Mouse (Mus musculus): ENCODE results near the gene Hist1h2bc. TPM values are rescaled to one million over a fixed set of nuclear protein-coding genes. Genes with fewer than 3 reads are reported as not detected.
"Not testable (repeated sequence)": the region's sequence is repeated elsewhere in the genome, so short reads cannot be mapped to it uniquely, and the experiment has no call there.

Gene Hist1h2bc
- polyA plus RNA-seq, 1 experiment = 55.6 TPM

DNA sequence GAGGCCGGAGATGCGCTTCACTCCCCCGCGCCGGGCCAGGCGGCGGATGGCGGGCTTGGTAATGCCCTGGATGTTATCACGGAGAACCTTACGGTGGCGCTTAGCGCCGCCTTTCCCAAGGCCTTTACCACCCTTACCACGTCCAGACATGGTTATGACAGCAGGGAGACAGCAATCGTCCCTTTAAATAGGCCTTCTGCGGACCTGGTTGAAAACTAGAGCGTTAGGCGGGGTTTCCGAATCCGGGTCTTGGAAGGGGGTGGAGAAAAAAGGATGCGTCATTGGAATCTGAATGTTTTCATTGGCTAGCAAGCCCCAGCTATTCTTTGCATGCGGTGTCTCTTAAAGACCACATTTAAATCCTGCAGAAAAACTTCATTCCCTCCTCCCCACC is 14.3 kb downstream of the Hist1h2bc start, which contains the start of gene Hist1h4c:
Hist1h4c (minus strand) TSS at position 155 of the 394 bp plus-strand sequence.
- Histone ChIP-seq H3K27ac (ENCODE audit: insufficient read depth, low read length) (peak within 1 kb of the TSS; percentile 55), H3K4me3 (ENCODE audit: insufficient read depth, low read length) (peak within 1 kb of the TSS; percentile 32), H3K4me1 (ENCODE audit: control insufficient read depth, insufficient read depth, low read length) (no peaks in the 10 kb centered on the region)
- TF ChIP-seq POLR2A (IDR thresholded peaks at IDR 0.05; ENCODE audit: low read depth, low read length) (peak; percentile 100), CTCF (IDR thresholded peaks at IDR 0.05; ENCODE audit: borderline replicate concordance, insufficient read depth, low read length) (no peak)

DNA sequence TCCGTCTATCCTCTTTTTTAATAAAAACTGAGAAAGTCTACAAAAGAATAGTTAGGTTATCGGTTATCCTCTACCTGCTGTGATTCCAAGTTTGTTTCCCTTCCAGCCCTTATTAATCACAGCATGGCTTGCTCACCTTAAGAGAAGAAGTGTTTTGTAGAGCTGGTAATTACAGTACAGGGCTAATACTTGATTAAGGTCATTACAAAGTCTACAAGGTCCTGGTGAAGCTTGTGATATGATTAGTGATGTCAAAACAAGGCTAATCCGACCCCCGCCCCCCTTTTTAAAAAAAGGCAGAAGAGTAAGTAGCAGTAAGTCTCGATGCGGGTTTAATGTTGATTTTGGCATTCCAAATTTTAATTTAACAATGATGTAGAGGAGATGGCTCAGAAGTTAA is 15.0 kb downstream of the Hist1h2bc start:
- Histone ChIP-seq H3K4me3 (ENCODE audit: insufficient read depth, low read length) (no peak overlapping the region), H3K27ac (ENCODE audit: insufficient read depth, low read length) (peak overlapping the region; percentile 55; the same call in 1 of the 2 replicates), H3K4me1 (ENCODE audit: control insufficient read depth, insufficient read depth, low read length) (no peaks in the 10 kb centered on the region)
- TF ChIP-seq POLR2A (IDR thresholded peaks at IDR 0.05; ENCODE audit: low read depth, low read length) (no peak), CTCF (IDR thresholded peaks at IDR 0.05; ENCODE audit: borderline replicate concordance, insufficient read depth, low read length) (no peak)

DNA sequence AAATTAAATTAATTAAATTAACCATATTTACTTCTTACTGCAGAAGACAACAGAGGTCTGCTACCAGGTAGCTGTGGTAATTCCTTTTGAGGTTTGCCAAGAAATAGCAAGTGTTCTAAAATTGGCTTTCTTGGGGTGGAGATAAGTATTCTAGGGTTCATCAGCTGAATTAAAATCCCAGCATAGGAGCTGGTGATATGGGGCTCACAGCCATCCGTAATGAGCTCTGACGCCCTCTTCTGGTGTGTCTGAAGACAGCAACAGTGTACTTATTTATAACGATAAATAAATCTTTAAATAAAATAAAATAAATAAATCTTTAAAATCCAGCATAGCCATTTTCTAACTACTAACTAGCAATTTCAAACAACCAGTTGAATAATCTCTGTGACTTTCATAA is 15.8 kb downstream of the Hist1h2bc start:
- Histone ChIP-seq H3K4me1 (ENCODE audit: control insufficient read depth, insufficient read depth, low read length) (no peaks in the 10 kb centered on the region), H3K4me3 (ENCODE audit: insufficient read depth, low read length) (no peak overlapping the region), H3K27ac (ENCODE audit: insufficient read depth, low read length) (no peak overlapping the region)
- TF ChIP-seq CTCF (IDR thresholded peaks at IDR 0.05; ENCODE audit: borderline replicate concordance, insufficient read depth, low read length) (no peak), POLR2A (IDR thresholded peaks at IDR 0.05; ENCODE audit: low read depth, low read length) (no peak)

DNA sequence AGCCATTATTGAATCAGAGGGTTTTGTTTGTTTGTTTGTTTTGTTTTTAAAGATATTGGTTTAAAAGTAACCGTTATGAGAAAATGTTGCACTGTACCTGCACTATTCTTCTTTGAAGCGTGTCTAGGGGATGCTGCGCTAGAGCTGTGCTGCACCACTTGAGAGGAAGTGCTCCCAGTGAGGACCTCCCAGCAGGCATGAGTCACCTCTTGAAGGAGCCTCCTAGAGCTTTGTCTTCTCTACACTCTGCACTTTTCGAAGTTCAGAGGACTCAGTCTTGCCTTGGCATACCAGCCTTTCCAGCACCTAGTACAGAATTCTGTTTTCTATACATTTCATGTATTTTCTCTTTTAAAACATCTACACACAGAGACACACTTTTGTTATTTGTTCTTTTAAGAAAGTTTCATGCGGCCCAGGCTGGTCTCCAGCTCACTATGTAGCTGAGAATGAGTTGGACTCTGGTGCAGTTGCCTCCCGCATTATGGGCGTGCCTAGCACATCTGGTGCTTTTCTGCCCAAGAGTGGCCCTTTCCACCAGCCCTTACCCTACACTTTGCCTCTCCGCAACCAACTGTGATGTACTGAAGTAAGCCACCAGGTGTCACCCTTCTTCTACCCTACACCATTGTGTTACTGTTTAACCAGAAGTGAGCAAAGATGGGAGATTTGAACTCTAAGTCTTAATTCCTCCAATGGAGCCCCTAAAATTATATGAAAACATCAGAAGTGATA is 17.0 kb downstream of the Hist1h2bc start:
- H3K27ac ChIP-seq (ENCODE audit: insufficient read depth, low read length) = peak overlapping the region; percentile 37; the same call in 1 of the 2 replicates
- peak; percentile 51; the same call in 1 of the 2 replicates for TF ChIP-seq CTCF (IDR thresholded peaks at IDR 0.05; ENCODE audit: borderline replicate concordance, insufficient read depth, low read length)
- no peak for TF ChIP-seq POLR2A (IDR thresholded peaks at IDR 0.05; ENCODE audit: low read depth, low read length)
- no peak overlapping the region for H3K4me3 ChIP-seq (ENCODE audit: insufficient read depth, low read length)
- H3K4me1 ChIP-seq (ENCODE audit: control insufficient read depth, insufficient read depth, low read length) = no peaks in the 10 kb centered on the region

DNA sequence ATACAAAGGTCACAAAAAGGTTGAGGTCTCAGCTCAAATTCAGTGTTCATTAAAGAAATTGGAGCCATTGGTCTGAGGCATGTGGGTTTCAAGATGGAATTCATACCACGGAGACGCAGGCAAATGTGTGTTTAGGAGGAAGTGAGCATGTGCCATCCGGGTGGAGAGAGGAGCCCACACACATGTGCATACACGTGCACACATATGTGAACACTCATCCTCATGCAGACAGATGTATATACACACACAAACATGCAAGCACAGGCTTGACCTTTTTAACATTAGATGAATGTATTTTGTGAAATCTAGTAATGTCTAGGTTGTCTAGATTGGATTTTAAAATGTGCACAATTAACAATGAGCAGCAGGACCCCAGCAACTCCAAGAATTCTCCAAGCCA is 18.2 kb downstream of the Hist1h2bc start:
- Histone ChIP-seq H3K27ac (ENCODE audit: insufficient read depth, low read length) (no peak overlapping the region), H3K4me1 (ENCODE audit: control insufficient read depth, insufficient read depth, low read length) (no peaks in the 10 kb centered on the region), H3K4me3 (ENCODE audit: insufficient read depth, low read length) (no peak overlapping the region)
- TF ChIP-seq POLR2A (IDR thresholded peaks at IDR 0.05; ENCODE audit: low read depth, low read length) (no peak), CTCF (IDR thresholded peaks at IDR 0.05; ENCODE audit: borderline replicate concordance, insufficient read depth, low read length) (no peak)

DNA sequence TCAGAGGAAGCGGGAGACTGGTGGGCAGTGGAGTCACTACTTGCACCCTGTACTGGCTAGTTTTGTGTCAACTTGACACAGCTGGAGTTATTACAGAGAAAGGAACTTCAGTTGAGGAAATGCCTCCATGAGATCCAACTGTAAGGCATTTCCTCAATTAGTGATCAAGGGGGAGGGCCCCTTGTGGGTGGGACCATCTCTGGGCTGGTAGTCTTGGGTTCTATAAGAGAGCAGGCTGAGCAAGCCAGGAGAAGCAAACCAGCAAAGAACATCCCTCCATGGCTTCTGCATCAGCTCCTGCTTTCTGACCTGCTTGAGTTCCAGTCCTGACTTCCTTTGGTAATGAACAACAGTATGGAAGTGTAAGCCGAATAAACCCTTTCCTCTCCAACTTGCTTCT is 18.8 kb downstream of the Hist1h2bc start:
- not testable (repeated sequence) for H3K4me3 ChIP-seq (ENCODE audit: insufficient read depth, low read length); H3K4me1 ChIP-seq (ENCODE audit: control insufficient read depth, insufficient read depth, low read length); H3K27ac ChIP-seq (ENCODE audit: insufficient read depth, low read length)

DNA sequence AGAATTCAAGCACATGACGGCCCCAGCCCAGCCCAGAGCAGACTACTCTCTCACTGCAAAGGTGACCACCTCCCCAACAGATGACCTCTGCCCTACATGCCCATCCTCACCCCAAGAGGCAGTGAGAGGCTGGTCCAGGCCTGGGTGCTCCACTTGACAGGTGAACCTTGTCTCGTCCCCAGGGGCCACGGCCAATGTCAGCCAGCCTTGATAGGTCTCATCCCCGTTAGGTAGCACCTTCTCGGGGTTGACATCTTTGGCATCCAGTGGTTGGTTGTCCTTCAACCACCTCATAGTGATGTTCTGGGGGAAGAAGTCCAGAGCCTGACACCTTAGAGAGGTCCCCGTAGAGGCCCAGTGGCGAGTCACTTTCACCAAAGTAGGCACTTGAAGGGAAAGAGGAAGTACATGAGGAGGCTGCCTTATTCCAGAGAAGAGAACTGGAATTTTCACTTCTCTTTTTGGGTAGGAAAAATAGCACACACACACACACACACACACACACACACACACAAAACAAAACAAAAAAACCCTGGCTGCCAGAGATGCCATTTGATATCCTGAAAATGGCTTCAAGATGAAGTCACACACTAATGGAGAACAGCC is 21.9 kb downstream of the Hist1h2bc start:
- H3K27ac ChIP-seq (ENCODE audit: insufficient read depth, low read length) = no peak overlapping the region
- H3K4me1 ChIP-seq (ENCODE audit: control insufficient read depth, insufficient read depth, low read length) = peaks cover 4% of the 10 kb centered on the region; the same call in 1 of the 2 replicates
- TF ChIP-seq POLR2A (IDR thresholded peaks at IDR 0.05; ENCODE audit: low read depth, low read length) (no peak), CTCF (IDR thresholded peaks at IDR 0.05; ENCODE audit: borderline replicate concordance, insufficient read depth, low read length) (no peak)
- no peak overlapping the region for H3K4me3 ChIP-seq (ENCODE audit: insufficient read depth, low read length)

DNA sequence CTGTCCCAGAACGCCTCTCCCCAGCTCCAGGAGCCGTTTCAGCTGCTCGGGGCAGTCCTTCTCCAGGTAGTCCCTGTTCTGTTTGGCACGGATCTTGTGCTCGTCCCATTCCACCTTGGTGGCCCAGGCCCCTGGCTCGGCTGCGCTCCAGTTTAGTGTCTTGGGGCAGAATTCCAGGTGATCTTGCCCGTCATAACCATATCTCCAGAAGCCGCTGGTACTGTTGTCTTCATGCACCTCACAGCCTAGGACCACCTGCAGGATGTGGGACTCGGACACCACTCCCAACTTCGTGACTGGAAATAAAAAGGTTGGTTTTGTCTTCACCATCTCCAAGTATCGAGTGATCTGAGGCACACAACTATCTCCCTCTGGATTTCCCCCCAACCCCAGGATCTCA is 22.8 kb downstream of the Hist1h2bc start:
- TF ChIP-seq POLR2A (IDR thresholded peaks at IDR 0.05; ENCODE audit: low read depth, low read length) = no peak
- TF ChIP-seq CTCF (IDR thresholded peaks at IDR 0.05; ENCODE audit: borderline replicate concordance, insufficient read depth, low read length) = no peak
- peaks cover 4% of the 10 kb centered on the region; the same call in 1 of the 2 replicates for H3K4me1 ChIP-seq (ENCODE audit: control insufficient read depth, insufficient read depth, low read length)

DNA sequence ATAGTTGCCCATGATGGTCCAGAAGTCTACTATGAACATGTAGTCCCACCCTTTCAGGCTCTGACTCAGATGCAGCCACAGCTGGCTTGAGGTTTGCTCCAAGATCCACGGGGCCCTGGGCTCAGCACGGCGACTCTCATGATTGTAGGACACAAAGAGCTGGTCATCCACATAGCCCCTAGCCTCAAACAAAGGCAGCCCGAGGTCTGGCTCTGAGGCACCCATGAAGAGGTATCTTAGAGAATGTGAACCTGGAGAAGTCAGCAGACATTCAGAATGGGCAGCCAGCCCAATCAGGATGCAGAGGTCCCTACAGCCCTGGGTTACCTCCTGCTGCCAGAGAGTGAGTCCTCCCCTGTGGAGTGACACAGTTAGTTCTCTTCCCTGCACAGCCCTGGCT is 24.0 kb downstream of the Hist1h2bc start:
- Histone ChIP-seq H3K4me1 (ENCODE audit: control insufficient read depth, insufficient read depth, low read length) (peaks cover 4% of the 10 kb centered on the region; the same call in 1 of the 2 replicates), H3K4me3 (ENCODE audit: insufficient read depth, low read length) (no peak overlapping the region), H3K27ac (ENCODE audit: insufficient read depth, low read length) (no peak overlapping the region)
- TF ChIP-seq POLR2A (IDR thresholded peaks at IDR 0.05; ENCODE audit: low read depth, low read length) (no peak), CTCF (IDR thresholded peaks at IDR 0.05; ENCODE audit: borderline replicate concordance, insufficient read depth, low read length) (no peak)

More for the DNA sequence above, 22.8 kb downstream of the Hist1h2bc start:
- Histone ChIP-seq H3K4me3 (ENCODE audit: insufficient read depth, low read length) (no peak overlapping the region), H3K27ac (ENCODE audit: insufficient read depth, low read length) (no peak overlapping the region)

DNA sequence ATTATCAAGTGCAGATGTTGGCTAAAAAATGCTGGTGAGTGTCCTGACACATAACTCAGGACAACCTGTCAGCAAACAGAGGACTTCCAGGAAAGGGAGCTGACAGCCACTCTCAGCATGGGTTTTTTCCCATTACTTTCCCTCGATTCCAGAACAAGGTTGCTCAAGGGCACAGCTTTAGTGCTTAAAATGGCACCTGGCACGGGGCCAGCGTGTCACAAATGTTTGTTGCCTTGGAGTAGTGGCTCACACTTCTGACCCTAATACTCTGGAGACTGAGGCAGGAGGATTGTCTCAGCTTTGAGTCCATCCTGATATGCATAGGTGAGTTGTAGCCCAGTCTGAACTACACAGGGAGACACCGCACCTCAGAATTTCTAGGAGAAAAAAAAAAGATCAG is 24.7 kb downstream of the Hist1h2bc start:
- Histone ChIP-seq H3K4me1 (ENCODE audit: control insufficient read depth, insufficient read depth, low read length) (peaks cover 4% of the 10 kb centered on the region; the same call in 1 of the 2 replicates), H3K4me3 (ENCODE audit: insufficient read depth, low read length) (no peak overlapping the region), H3K27ac (ENCODE audit: insufficient read depth, low read length) (no peak overlapping the region)
- TF ChIP-seq POLR2A (IDR thresholded peaks at IDR 0.05; ENCODE audit: low read depth, low read length) = no peak
- TF ChIP-seq CTCF (IDR thresholded peaks at IDR 0.05; ENCODE audit: borderline replicate concordance, insufficient read depth, low read length) = no peak

Data from embryonic fibroblast, embryonic 13.5 days (primary cell).